Mouse (Mus musculus) kidney, adult 2 months (tissue): ENCODE measurements around the gene Kalrn.

Experiments used
- CTCF ChIP-seq: fragments of 200-500 bp; conservative IDR thresholded peaks from 2 replicates; pipeline ENCODE4 v1.5.1; 2011; ENCODE audit warnings: low read depth, mild to moderate bottlenecking, control low read depth, low read length, moderate library complexity, mixed read lengths; ENCODE audit not compliant: insufficient read depth, insufficient read length
- POLR2A ChIP-seq: fragments of 200-500 bp; IDR thresholded peaks from one replicate; pipeline ENCODE4 v1.6.1; 2011; ENCODE audit warnings: low read depth, low read length, control low read depth

GRCm38 (mm10) chr16:34521061-34521460 lies 52.3 kb downstream of the Kalrn start:
- TF ChIP-seq POLR2A: no peak
- no peak for TF ChIP-seq CTCF
